Mouse (Mus musculus) heart, adult 11 months (tissue): Measurements from ENCODE around the gene Nrbf2.

Experiments
- DNase-seq: peaks from one replicate; pipeline ENCODE4 v3.0.0; 2022

Gene Nrbf2

GRCm38 (mm10) chr10:67291087-67291486 lies 6.0 kb upstream of the Nrbf2 start:
- peak; percentile 94 for DNase-seq

GRCm38 (mm10) chr10:67290622-67291021 lies 5.5 kb upstream of the Nrbf2 start:
- no peak for DNase-seq

GRCm38 (mm10) chr10:67287877-67288276 lies 2.8 kb upstream of the Nrbf2 start:
- DNase-seq = peak; percentile 99

GRCm38 (mm10) chr10:67284761-67285175 lies 337 bp downstream of the Nrbf2 start:
- no peak for DNase-seq

GRCm38 (mm10) chr10:67284311-67284710 lies 794 bp downstream of the Nrbf2 start:
- no peak for DNase-seq

GRCm38 (mm10) chr10:67283516-67283915 lies 1.6 kb downstream of the Nrbf2 start:
- DNase-seq = peak; percentile 93

- DNase-seq = peak; percentile 2
These were observed 2.6 kb downstream of the Nrbf2 start for GRCm38 (mm10) chr10:67282531-67282930.

DNA sequence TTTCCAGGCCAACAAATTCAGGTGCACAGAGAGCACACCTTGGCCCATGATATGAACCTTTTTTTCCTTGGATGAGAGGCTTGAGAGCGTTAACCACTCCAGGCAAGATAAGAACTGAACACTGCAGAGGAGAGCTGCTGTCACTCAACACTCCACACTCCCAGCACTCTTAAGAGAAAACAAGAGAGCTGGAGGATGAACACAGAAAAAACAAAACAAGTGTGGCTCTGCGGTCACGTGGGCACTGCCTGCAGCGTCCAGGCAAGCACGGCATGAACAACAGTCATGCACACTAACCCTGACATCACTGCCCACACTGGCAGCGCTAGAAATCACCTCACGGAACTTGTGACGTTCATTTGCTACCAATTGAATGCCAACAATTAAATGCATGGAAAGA lies 3.3 kb downstream of the Nrbf2 start:
- DNase-seq = peak; percentile 91

GRCm38 (mm10) chr10:67275916-67276315 lies 9.2 kb downstream of the Nrbf2 start:
- DNase-seq = no peak

DNA sequence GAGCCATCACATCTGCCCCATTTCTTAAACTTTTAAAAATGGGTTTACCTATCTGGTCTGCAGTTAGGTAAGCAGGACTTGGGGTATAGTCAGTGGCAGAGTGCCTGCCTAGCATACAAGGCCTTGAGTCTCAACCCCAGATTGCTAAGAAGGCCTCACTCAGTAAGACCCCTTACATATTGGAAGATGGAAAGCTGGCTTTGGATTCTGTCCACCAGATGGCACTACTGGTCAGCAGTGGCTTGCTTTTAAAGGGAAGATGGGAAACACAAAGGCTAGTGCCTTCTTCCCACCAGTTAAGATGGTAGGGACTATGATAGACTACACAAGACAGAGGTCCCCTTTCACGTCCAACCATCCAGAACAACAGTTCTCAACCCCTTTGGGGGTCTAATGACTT lies 20.3 kb downstream of the Nrbf2 start:
- DNase-seq = peak; percentile 90

GRCm38 (mm10) chr10:67253115-67253514 lies 32.0 kb downstream of the Nrbf2 start:
- DNase-seq = peak; percentile 68

GRCm38 (mm10) chr10:67252353-67252752 lies 32.8 kb downstream of the Nrbf2 start:
- DNase-seq = peak; percentile 89

- peak; percentile 84 for DNase-seq
These were observed 34.3 kb downstream of the Nrbf2 start for GRCm38 (mm10) chr10:67250846-67251245.

- peak; percentile 45 for DNase-seq
These were observed 35.6 kb downstream of the Nrbf2 start for GRCm38 (mm10) chr10:67249486-67249885.

- peak; percentile 86 for DNase-seq
These were observed 38.0 kb downstream of the Nrbf2 start for GRCm38 (mm10) chr10:67247145-67247544.

DNA sequence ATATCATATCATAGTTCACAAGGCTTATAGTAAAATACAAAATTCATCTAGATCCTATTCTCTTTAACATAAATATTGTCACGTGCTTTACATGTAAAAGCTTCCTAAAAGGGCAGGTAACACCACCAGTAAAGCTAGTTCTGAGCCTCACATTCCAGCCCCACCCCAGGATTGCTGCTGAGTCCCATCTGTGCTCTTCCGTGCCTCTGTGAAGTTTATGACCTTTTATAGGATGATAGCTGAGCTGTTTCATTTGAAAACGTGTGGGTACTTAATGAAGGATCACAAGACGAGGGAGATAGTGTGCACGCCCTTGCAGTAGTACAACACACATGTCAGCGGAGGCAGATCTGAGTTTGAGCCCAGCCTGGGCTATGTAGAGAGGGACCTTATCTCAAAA lies 54.7 kb downstream of the Nrbf2 start:
- peak; percentile 36 for DNase-seq

DNA sequence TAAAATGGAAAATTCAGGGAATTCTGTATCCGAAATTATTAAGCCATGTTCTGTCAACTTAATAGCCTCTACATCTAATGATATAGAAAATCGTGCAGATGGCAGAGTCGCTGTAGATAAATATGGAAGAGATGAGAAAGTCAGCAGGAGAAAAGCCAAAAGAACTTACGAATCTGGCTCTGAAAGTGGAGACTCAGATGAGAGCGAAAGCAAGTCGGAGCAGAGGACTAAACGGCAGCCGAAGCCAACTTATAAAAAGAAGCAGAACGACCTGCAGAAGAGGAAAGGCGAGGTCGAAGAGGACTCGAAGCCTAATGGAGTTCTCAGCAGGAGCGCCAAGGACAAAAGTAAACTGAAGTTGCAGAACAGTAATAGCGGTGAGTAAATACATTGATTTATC lies 58.6 kb downstream of the Nrbf2 start:
- DNase-seq = peak; percentile 88

GRCm38 (mm10) chr10:67226109-67226508 lies 59.0 kb downstream of the Nrbf2 start:
- DNase-seq = peak; percentile 98

- peak; percentile 70 for DNase-seq
These were observed 59.6 kb downstream of the Nrbf2 start for GRCm38 (mm10) chr10:67225528-67225927.

GRCm38 (mm10) chr10:67223942-67224341 lies 61.2 kb downstream of the Nrbf2 start:
- DNase-seq = peak; percentile 30

DNA sequence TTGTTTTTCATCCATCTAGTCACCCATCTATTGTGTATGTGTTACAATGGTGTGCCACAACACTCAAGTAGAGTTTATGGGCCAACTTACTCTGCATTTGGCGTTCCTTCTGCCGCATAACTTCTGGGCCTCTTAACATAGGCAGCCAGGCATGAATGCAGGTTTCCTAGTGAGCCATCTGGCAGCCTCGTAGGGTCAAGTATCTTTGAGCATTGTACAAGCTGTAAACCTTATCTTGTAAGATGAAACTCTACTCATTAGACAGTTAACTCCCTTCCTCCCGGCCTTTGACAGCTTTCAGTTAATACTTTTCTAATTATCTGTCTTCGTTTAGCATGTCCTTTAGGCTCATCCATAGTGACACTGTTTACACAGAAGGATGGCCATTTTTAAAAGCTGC lies 63.8 kb downstream of the Nrbf2 start:
- peak; percentile 74 for DNase-seq

DNA sequence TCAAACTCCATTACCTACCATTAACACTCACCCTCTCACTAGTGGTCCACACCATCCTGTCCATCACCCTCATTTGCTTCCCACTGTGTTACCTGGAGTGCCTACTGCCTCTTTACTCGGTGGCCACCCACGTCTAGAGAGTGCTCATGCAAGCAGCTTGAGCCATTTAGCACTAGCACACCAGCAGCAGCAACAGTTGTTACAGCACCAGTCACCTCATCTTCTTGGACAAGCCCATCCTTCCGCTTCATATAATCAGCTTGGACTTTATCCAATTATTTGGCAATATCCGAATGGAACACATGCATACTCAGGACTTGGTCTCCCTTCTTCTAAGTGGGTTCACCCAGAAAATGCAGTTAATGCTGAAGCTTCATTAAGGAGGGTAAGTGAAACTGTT lies 64.9 kb downstream of the Nrbf2 start:
- peak; percentile 87 for DNase-seq

DNA sequence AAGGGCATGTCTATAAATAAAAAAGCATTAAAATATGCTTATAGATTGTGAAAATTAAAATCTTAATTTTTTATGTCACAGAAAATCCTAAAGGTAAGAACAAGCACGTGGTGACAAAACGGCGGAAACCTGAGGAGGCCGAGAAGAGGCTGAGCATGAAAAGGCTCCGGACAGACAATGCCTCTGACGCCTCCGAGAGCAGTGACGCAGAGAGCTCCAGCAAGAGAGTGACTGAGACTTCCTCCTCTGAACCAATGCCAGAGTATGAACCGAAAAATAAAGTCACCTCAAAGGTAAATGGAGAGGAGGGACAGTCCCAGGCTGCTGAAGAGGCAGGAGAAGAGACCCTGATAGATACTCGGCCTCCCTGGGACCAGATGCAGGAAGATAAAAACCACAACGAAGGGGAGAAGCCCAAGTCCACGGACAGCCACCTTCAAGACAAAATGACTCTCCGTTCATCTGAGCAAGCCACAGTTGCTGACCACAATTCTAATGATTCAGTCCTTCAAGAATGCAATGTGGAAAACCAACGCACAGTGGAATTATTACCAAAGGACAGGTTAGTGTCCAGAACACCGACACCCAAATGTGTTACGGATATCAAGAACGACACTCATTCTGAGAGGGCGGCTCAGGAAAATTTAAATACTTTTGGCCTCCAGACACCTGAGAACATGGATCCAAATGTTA lies 66.1 kb downstream of the Nrbf2 start:
- DNase-seq = peak; percentile 83

GRCm38 (mm10) chr10:67216872-67217271 lies 68.2 kb downstream of the Nrbf2 start:
- peak; percentile 83 for DNase-seq
